Mouse (Mus musculus): ENCODE data around the gene Lacc1. TPM values are rescaled to one million over a fixed set of nuclear protein-coding genes. Genes with fewer than 3 reads are reported as not detected.

Lacc1 gene
- 4.3 and 4.9 TPM in 2 replicates for polyA plus RNA-seq (2014; fragmentation: Nextera tagmentation; extraction: Ambion mirVana)

GRCm38 (mm10) chr14:77036226-77037046 is at the start of gene Lacc1, which contains the start of gene Ccdc122:
Lacc1 (minus strand) TSS chr14:77036904.
Ccdc122 (plus strand) TSS chr14:77036772.
- peak within 1 kb of the TSS; percentile 78 for H3K4me2 ChIP-seq (replicated peaks; ENCODE audit: low read depth, low read length)
- no peaks in the 10 kb centered on the region; the same call in 1 of the 2 replicates for H3K4me1 ChIP-seq (replicated peaks; ENCODE audit: control insufficient read depth, insufficient read depth, low read length)
- peak within 1 kb of the TSS; percentile 62 for H3K9ac ChIP-seq (ENCODE audit: low read depth, low read length)
- H3K27ac ChIP-seq (ENCODE audit: low read depth, low read length): no peak within 1 kb of the TSS
- peak within 1 kb of the TSS; percentile 49 for H3K4me3 ChIP-seq (ENCODE audit: low read depth, low read length)
- peak; percentile 84 for DNase-seq (ENCODE audit: low spot score)
- ATAC-seq (ENCODE audit: low FRiP score): peak; percentile 74; the same call in 1 of the 2 replicates
- H3K9me3 ChIP-seq (ENCODE audit: control insufficient read depth, low read length): no peaks in the 10 kb centered on the region
- WGBS: under 1% methylated on average over 74 of the region's 86 CpGs
- H3K27me3 ChIP-seq (ENCODE audit: control insufficient read depth, insufficient read depth, low read length): no peaks in the 10 kb centered on the region
- H3K36me3 ChIP-seq (ENCODE audit: control insufficient read depth, insufficient read depth, low read length): no peaks in the 10 kb centered on the region

GRCm38 (mm10) chr14:77081248-77081647 is 44.5 kb upstream of the Lacc1 start:
- H3K4me1 ChIP-seq (replicated peaks; ENCODE audit: control insufficient read depth, insufficient read depth, low read length): no peaks in the 10 kb centered on the region
- no peaks in the 10 kb centered on the region for H3K9me3 ChIP-seq (ENCODE audit: control insufficient read depth, low read length)
- H3K4me3 ChIP-seq (ENCODE audit: low read depth, low read length): no peak overlapping the region
- no peak for DNase-seq (ENCODE audit: low spot score)
- no peak overlapping the region for H3K4me2 ChIP-seq (replicated peaks; ENCODE audit: low read depth, low read length)
- no peaks in the 10 kb centered on the region for H3K36me3 ChIP-seq (ENCODE audit: control insufficient read depth, insufficient read depth, low read length)
- no peaks in the 10 kb centered on the region for H3K27me3 ChIP-seq (ENCODE audit: control insufficient read depth, insufficient read depth, low read length)
- 86% methylated on average over 5 of the region's 5 CpGs for WGBS
- ATAC-seq (ENCODE audit: low FRiP score): no peak
- no peak overlapping the region for H3K27ac ChIP-seq (ENCODE audit: low read depth, low read length)
- H3K9ac ChIP-seq (ENCODE audit: low read depth, low read length): no peak overlapping the region

DNA sequence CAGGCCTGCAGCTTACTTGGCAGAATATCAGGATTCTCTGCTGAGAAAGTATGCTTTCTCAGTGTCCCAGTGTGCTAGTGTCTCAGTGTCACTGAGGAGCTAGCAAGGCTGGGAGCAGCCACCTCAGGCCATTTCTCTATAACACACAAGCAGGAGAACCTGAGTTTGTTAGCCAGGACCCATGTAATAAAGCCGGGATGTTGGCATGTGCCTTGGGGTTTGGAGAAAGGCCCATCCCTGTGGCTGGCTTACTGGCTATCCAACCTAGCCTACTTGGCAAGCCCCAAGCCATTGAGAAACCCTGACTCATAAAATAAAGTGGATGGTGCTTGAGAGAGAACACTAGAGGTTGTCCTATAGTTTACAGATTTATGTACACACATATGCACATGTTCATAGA is 32.7 kb upstream of the Lacc1 start:
- Histone ChIP-seq H3K9ac (ENCODE audit: low read depth, low read length) (no peak overlapping the region), H3K27me3 (ENCODE audit: control insufficient read depth, insufficient read depth, low read length) (no peaks in the 10 kb centered on the region), H3K27ac (ENCODE audit: low read depth, low read length) (no peak overlapping the region), H3K9me3 (ENCODE audit: control insufficient read depth, low read length) (no peaks in the 10 kb centered on the region), H3K36me3 (ENCODE audit: control insufficient read depth, insufficient read depth, low read length) (no peaks in the 10 kb centered on the region), H3K4me1 (replicated peaks; ENCODE audit: control insufficient read depth, insufficient read depth, low read length) (no peaks in the 10 kb centered on the region), H3K4me3 (ENCODE audit: low read depth, low read length) (no peak overlapping the region), H3K4me2 (replicated peaks; ENCODE audit: low read depth, low read length) (no peak overlapping the region)
- 88% methylated on average over 1 of the region's 1 CpGs for WGBS
- DNase-seq (ENCODE audit: low spot score) (no peak), ATAC-seq (ENCODE audit: low FRiP score) (no peak)

DNA sequence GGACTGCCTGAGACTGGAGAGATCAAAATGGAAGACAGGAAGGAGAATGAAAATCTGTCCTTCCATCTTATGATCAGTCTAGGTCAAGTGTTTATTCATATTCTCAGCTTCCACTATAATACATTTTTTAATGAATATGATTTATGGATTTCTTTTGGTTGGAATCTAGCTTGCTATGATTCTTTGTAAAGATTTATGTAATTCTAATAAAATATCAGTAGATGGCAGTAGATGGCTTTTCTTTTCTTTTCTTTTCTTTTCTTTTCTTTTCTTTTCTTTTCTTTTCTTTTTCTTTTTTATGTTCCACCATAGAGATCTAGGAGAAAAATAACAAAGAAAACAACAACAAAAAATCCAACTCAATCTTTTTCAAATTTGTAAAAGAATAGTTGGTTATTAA is 16.6 kb upstream of the Lacc1 start:
- ATAC-seq (ENCODE audit: low FRiP score) (no peak), DNase-seq (ENCODE audit: low spot score) (no peak)
- H3K9ac ChIP-seq (ENCODE audit: low read depth, low read length): no peak overlapping the region
- H3K9me3 ChIP-seq (ENCODE audit: control insufficient read depth, low read length): no peaks in the 10 kb centered on the region
- H3K27me3 ChIP-seq (ENCODE audit: control insufficient read depth, insufficient read depth, low read length): no peaks in the 10 kb centered on the region
- no peak overlapping the region for H3K4me3 ChIP-seq (ENCODE audit: low read depth, low read length)
- no peaks in the 10 kb centered on the region for H3K4me1 ChIP-seq (replicated peaks; ENCODE audit: control insufficient read depth, insufficient read depth, low read length)
- H3K4me2 ChIP-seq (replicated peaks; ENCODE audit: low read depth, low read length): no peak overlapping the region
- no peak overlapping the region for H3K27ac ChIP-seq (ENCODE audit: low read depth, low read length)
- no peaks in the 10 kb centered on the region for H3K36me3 ChIP-seq (ENCODE audit: control insufficient read depth, insufficient read depth, low read length)

- Histone ChIP-seq H3K9me3 (ENCODE audit: control insufficient read depth, low read length) (no peaks in the 10 kb centered on the region), H3K4me1 (replicated peaks; ENCODE audit: control insufficient read depth, insufficient read depth, low read length) (no peaks in the 10 kb centered on the region; the same call in 1 of the 2 replicates), H3K4me2 (replicated peaks; ENCODE audit: low read depth, low read length) (no peak overlapping the region), H3K4me3 (ENCODE audit: low read depth, low read length) (no peak overlapping the region), H3K36me3 (ENCODE audit: control insufficient read depth, insufficient read depth, low read length) (no peaks in the 10 kb centered on the region), H3K27me3 (ENCODE audit: control insufficient read depth, insufficient read depth, low read length) (no peaks in the 10 kb centered on the region), H3K27ac (ENCODE audit: low read depth, low read length) (no peak overlapping the region), H3K9ac (ENCODE audit: low read depth, low read length) (no peak overlapping the region)
- 74% methylated on average over 8 of the region's 8 CpGs for WGBS
- ATAC-seq (ENCODE audit: low FRiP score) (no peak), DNase-seq (ENCODE audit: low spot score) (no peak)
These were observed 1.2 kb upstream of the Lacc1 start for GRCm38 (mm10) chr14:77037832-77038425.

GRCm38 (mm10) chr14:77037330-77037729 is 626 bp upstream of the Lacc1 start:
- Histone ChIP-seq H3K4me1 (replicated peaks; ENCODE audit: control insufficient read depth, insufficient read depth, low read length) (no peaks in the 10 kb centered on the region; the same call in 1 of the 2 replicates), H3K27ac (ENCODE audit: low read depth, low read length) (no peak overlapping the region), H3K4me3 (ENCODE audit: low read depth, low read length) (no peak overlapping the region), H3K9me3 (ENCODE audit: control insufficient read depth, low read length) (no peaks in the 10 kb centered on the region), H3K4me2 (replicated peaks; ENCODE audit: low read depth, low read length) (no peak overlapping the region), H3K36me3 (ENCODE audit: control insufficient read depth, insufficient read depth, low read length) (no peaks in the 10 kb centered on the region), H3K9ac (ENCODE audit: low read depth, low read length) (no peak overlapping the region), H3K27me3 (ENCODE audit: control insufficient read depth, insufficient read depth, low read length) (no peaks in the 10 kb centered on the region)
- ATAC-seq (ENCODE audit: low FRiP score) (no peak), DNase-seq (ENCODE audit: low spot score) (no peak)
- WGBS: 94% methylated on average over 5 of the region's 5 CpGs

DNA sequence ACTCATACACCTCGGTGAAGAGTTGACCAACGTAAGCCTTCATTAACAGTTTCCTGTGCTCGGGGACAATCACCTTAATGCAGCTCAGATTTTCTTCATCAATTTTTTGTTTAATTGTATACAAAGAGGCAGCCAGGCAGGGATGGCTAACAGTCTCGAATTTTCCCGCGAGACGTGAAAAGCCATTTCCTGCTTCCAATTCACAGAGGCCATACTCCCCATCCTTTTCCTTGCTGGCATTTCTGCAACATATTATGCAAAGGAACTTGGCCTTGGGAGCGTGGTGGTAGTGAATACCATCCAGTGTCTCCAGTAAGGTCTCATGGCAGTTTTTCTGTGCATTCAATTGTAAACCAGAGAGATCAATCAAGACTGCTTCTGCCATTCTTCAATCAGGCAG is 1.7 kb downstream of the Lacc1 start:
- H3K9ac ChIP-seq (ENCODE audit: low read depth, low read length): no peak overlapping the region
- DNase-seq (ENCODE audit: low spot score): no peak
- no peak for ATAC-seq (ENCODE audit: low FRiP score)
- no peaks in the 10 kb centered on the region; the same call in 1 of the 2 replicates for H3K4me1 ChIP-seq (replicated peaks; ENCODE audit: control insufficient read depth, insufficient read depth, low read length)
- no peaks in the 10 kb centered on the region for H3K36me3 ChIP-seq (ENCODE audit: control insufficient read depth, insufficient read depth, low read length)
- H3K9me3 ChIP-seq (ENCODE audit: control insufficient read depth, low read length): no peaks in the 10 kb centered on the region
- 82% methylated on average over 8 of the region's 8 CpGs for WGBS
- H3K27me3 ChIP-seq (ENCODE audit: control insufficient read depth, insufficient read depth, low read length): no peaks in the 10 kb centered on the region
- no peak overlapping the region for H3K4me2 ChIP-seq (replicated peaks; ENCODE audit: low read depth, low read length)
- no peak overlapping the region for H3K4me3 ChIP-seq (ENCODE audit: low read depth, low read length)
- no peak overlapping the region for H3K27ac ChIP-seq (ENCODE audit: low read depth, low read length)

- Histone ChIP-seq H3K4me1 (replicated peaks; ENCODE audit: control insufficient read depth, insufficient read depth, low read length) (no peaks in the 10 kb centered on the region; the same call in 1 of the 2 replicates), H3K4me3 (ENCODE audit: low read depth, low read length) (no peak overlapping the region), H3K27me3 (ENCODE audit: control insufficient read depth, insufficient read depth, low read length) (no peaks in the 10 kb centered on the region), H3K9ac (ENCODE audit: low read depth, low read length) (no peak overlapping the region), H3K9me3 (ENCODE audit: control insufficient read depth, low read length) (no peaks in the 10 kb centered on the region), H3K4me2 (replicated peaks; ENCODE audit: low read depth, low read length) (no peak overlapping the region), H3K36me3 (ENCODE audit: control insufficient read depth, insufficient read depth, low read length) (no peaks in the 10 kb centered on the region), H3K27ac (ENCODE audit: low read depth, low read length) (no peak overlapping the region)
- WGBS: 61% methylated on average over 7 of the region's 7 CpGs
- DNase-seq (ENCODE audit: low spot score) (no peak), ATAC-seq (ENCODE audit: low FRiP score) (no peak)
These were observed 2.4 kb downstream of the Lacc1 start for GRCm38 (mm10) chr14:77034175-77034915.

Data from hindbrain, embryonic 11.5 days (tissue).